Mouse (Mus musculus) embryonic facial prominence, embryonic 13.5 days (tissue): ENCODE measurements around the gene Grhpr. TPM values are rescaled to one million over a fixed set of nuclear protein-coding genes. Genes with fewer than 3 reads are reported as not detected.

Source experiments
- polyA plus RNA-seq: library from polyadenylated mRNA; unstranded; fragments of >200 nt; fragmentation: Nextera tagmentation; extraction: Ambion mirVana; gene quantifications from 2 replicates; pipeline ENCODE4 v1.2.1, GENCODE M21; 2015

Grhpr gene
- polyA plus RNA-seq, 1 experiment from 2014 or later, result 53.2 TPM

Other genes with a start within 250 kb of the Grhpr start
- 43.6 and 50.1 TPM in 2 replicates for gene Zcchc7, start 225.5 kb upstream of the Grhpr start, polyA plus RNA-seq
- gene Zbtb5, start 31.0 kb downstream of the Grhpr start, polyA plus RNA-seq, result 28.8 and 29.2 TPM in 2 replicates
- gene Polr1e, start 37.2 kb downstream of the Grhpr start, polyA plus RNA-seq, result 38.8 and 48.9 TPM in 2 replicates
- 19.8 and 20.0 TPM in 2 replicates for gene Fbxo10, start 103.2 kb downstream of the Grhpr start, polyA plus RNA-seq
- gene Tomm5, start 126.7 kb downstream of the Grhpr start, polyA plus RNA-seq, result 209 and 224 TPM in 2 replicates
- gene Frmpd1, start 203.5 kb downstream of the Grhpr start, polyA plus RNA-seq, result 2.0 and 2.6 TPM in 2 replicates